Mouse (Mus musculus) megakaryocyte, embryonic 14.5 days (primary cell): ENCODE measurements at regions not wholly inside any gene's neighbourhood (a gene's known extent, or its start where the extent isn't known, plus 50 kb on each side); places are given as distances from the start of the nearest gene placed in this dataset.

Source experiments
- FLI1 ChIP-seq: IDR thresholded peaks from 2 replicates; pipeline ENCODE4 v1.6.1; 2012; ENCODE audit warnings: low read length, inconsistent platforms, mixed read lengths
- GATA1 ChIP-seq: IDR thresholded peaks from 3 replicates; pipeline ENCODE4 v1.6.1; 2012; ENCODE audit warnings: mixed read lengths, low read length, inconsistent platforms, borderline replicate concordance

GRCm38 (mm10) chr6:41112861-41113610 lies 77.7 kb upstream of the 2210010C04Rik start:
- no peak for TF ChIP-seq FLI1
- TF ChIP-seq GATA1 = no peak
